Mouse (Mus musculus) neural tube, embryonic 13.5 days (tissue): ENCODE measurements at regions not wholly inside any gene's neighbourhood (a gene's known extent, or its start where the extent isn't known, plus 50 kb on each side); places are given as distances from the start of the nearest gene placed in this dataset.

ENCODE experiments used
- ATAC-seq: fragments of 200-750 bp; cut with Nextera tagmentation; 2 replicates; pipeline ENCODE4 v1.8.0; 2017; ENCODE audit warnings: low read depth, mild to moderate bottlenecking, moderate TSS enrichment, moderate library complexity
- H3K27ac ChIP-seq: fragments of 300-500 bp; sonication (generic); replicated peaks from 2 replicates; pipeline ENCODE4 v1.5.1; 2015; ENCODE audit warnings: moderate library complexity, mild to moderate bottlenecking, inconsistent platforms
- H3K27me3 ChIP-seq: fragments of 300-500 bp; sonication (generic); 2 replicates; pipeline ENCODE4 v1.6.1; 2015; ENCODE audit warnings: mild to moderate bottlenecking, inconsistent platforms
- H3K36me3 ChIP-seq: fragments of 300-500 bp; sonication (generic); 2 replicates; pipeline ENCODE4 v1.6.1; 2015; ENCODE audit warnings: mild to moderate bottlenecking, inconsistent platforms
- H3K4me1 ChIP-seq: fragments of 300-500 bp; sonication (generic); replicated peaks from 2 replicates; pipeline ENCODE4 v1.6.1; 2015; ENCODE audit warnings: inconsistent platforms
- H3K4me2 ChIP-seq: fragments of 300-500 bp; sonication (generic); 2 replicates; pipeline ENCODE4 v1.6.1; 2015; ENCODE audit warnings: inconsistent platforms, mild to moderate bottlenecking, moderate library complexity
- H3K4me3 ChIP-seq: fragments of 300-500 bp; sonication (generic); 2 replicates; pipeline ENCODE4 v1.5.1; 2015; ENCODE audit warnings: mild to moderate bottlenecking, inconsistent platforms
- H3K9ac ChIP-seq: fragments of 300-500 bp; sonication (generic); 2 replicates; pipeline ENCODE4 v1.6.1; 2015; ENCODE audit warnings: moderate library complexity, mild to moderate bottlenecking, inconsistent platforms
- H3K9me3 ChIP-seq: fragments of 300-500 bp; sonication (generic); 2 replicates; pipeline ENCODE4 v1.6.1; 2016; ENCODE audit warnings: inconsistent platforms
- WGBS: fragments of 180-500 bp; shearing (Covaris S2); methylation state at CpG from one replicate; pipeline ENCODE4 v1.1.7; 2015; 5-methylcytosine and 5-hydroxymethylcytosine counted together

DNA sequence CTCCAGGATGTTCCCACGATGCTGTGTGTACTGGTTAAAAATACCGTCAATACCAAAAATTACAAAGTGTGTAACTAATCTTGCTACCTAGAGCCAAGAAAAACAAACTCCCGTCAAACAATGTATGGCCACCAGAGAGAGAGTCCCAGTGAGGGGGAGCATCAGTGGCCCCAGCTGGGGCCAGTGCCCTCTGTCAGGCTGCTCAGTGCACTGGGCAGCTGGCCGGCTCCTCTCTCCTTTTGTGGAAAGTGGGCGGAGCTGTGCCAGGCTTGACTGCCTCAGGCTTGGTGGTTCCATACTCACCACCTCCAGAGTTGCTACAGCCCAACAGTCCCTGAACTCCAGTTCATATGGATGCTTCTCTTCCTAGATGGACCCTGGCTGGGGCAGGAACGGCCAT is 53.8 kb upstream of the Sept5 start:
- Histone ChIP-seq H3K27me3 (no peaks in the 10 kb centered on the region), H3K36me3 (no peaks in the 10 kb centered on the region), H3K4me1 (peaks cover 22% of the 10 kb centered on the region), H3K4me2 (no peak overlapping the region), H3K27ac (no peak overlapping the region), H3K9me3 (no peaks in the 10 kb centered on the region), H3K9ac (no peak overlapping the region), H3K4me3 (no peak overlapping the region)
- no peak for ATAC-seq
- WGBS, result 54% methylated on average over 6 of the region's 6 CpGs

- Histone ChIP-seq H3K9me3 (no peaks in the 10 kb centered on the region), H3K27ac (no peak overlapping the region), H3K4me3 (no peak overlapping the region), H3K36me3 (no peaks in the 10 kb centered on the region), H3K4me1 (peaks cover 22% of the 10 kb centered on the region), H3K27me3 (no peaks in the 10 kb centered on the region), H3K9ac (no peak overlapping the region), H3K4me2 (no peak overlapping the region)
- 6% methylated on average over 6 of the region's 6 CpGs for whole genome bisulfite sequencing
- peak; percentile 32; the same call in 1 of the 2 replicates for ATAC-seq
These were observed 56.4 kb upstream of the Sept5 start for GRCm38 (mm10) chr16:18686044-18686761.

DNA sequence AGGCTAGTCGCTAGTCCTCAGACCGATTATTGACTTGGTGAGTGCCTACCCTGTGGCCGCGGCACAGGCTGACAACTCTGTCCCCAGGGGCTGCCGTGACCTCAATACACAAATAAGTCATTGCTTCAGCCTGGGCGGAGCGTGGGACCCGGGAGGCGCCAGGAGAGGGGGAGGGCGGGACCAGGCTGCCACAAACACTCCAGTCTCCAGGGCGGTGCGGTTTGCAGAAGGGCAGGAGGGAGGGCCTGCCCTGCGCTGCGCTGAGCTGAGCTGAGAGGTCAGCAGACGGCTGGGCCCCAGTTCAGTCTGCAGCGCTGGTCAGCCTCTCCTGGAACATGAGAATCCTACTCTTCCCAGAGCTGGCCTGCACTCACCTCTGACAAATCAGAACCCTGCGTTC is 57.2 kb upstream of the Sept5 start:
- Histone ChIP-seq H3K9me3 (no peaks in the 10 kb centered on the region), H3K4me1 (peaks cover 22% of the 10 kb centered on the region), H3K4me2 (peak overlapping the region; percentile 56), H3K27me3 (no peaks in the 10 kb centered on the region), H3K4me3 (peak overlapping the region; percentile 20), H3K9ac (peak overlapping the region; percentile 60), H3K27ac (peak overlapping the region; percentile 76), H3K36me3 (no peaks in the 10 kb centered on the region)
- peak; percentile 91 for ATAC-seq
- WGBS, result under 1% methylated on average over 17 of the region's 17 CpGs

DNA sequence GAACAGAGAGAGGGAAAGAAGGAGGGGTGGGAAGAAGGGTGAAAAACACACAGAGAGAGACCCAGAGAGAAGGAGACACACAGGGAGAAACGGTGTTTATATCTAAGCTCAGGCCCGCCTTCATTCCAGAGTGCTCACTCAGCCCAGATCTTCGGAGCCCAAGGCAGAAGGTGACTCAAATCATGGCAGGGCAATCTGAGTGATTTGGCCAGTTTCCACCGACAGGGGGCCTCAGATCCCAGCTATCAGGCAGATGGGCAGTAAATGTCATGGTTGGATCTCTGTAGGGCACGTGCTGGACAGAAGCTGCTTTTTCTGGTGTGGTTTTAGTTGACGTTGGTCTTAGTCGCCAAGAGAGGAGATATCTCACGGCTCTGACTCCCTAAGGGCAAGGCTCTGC is 57.6 kb upstream of the Sept5 start:
- H3K4me3 ChIP-seq, result peak overlapping the region; percentile 20
- H3K4me1 ChIP-seq, result peaks cover 22% of the 10 kb centered on the region
- peak overlapping the region; percentile 56 for H3K4me2 ChIP-seq
- H3K9me3 ChIP-seq, result no peaks in the 10 kb centered on the region
- H3K36me3 ChIP-seq, result no peaks in the 10 kb centered on the region
- 5% methylated on average over 8 of the region's 8 CpGs for WGBS
- peak; percentile 64 for ATAC-seq
- no peaks in the 10 kb centered on the region for H3K27me3 ChIP-seq
- H3K27ac ChIP-seq, result peak overlapping the region; percentile 76
- H3K9ac ChIP-seq, result peak overlapping the region; percentile 60

DNA sequence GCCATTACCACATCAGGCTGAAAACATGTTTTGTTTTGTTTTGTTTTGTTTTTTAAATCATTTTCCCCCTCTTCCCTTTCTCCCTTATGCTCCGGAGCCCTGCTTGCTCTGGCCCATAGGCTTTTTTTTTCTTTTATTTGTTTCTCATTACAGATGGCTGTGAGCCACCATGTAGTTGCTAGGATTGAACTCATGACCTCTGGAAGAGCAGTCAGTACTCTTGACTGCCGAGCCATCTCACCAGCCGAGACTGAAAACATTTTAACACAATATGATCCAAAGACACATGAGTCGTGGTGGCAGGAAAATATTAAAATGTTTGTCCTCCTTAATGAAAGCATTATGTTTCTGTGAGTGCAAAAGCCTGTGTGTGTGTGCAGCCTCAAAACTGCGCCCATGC is 65.8 kb upstream of the Sept5 start:
- Histone ChIP-seq H3K27ac (no peak overlapping the region), H3K9me3 (no peaks in the 10 kb centered on the region), H3K36me3 (no peaks in the 10 kb centered on the region), H3K4me1 (peaks cover 12% of the 10 kb centered on the region), H3K27me3 (no peaks in the 10 kb centered on the region), H3K4me2 (no peak overlapping the region), H3K4me3 (no peak overlapping the region), H3K9ac (no peak overlapping the region)
- ATAC-seq, result no peak
- 73% methylated on average over 5 of the region's 5 CpGs for WGBS

- Histone ChIP-seq H3K36me3 (no peaks in the 10 kb centered on the region), H3K9ac (no peak overlapping the region), H3K4me1 (peaks cover 12% of the 10 kb centered on the region), H3K9me3 (no peaks in the 10 kb centered on the region), H3K4me3 (no peak overlapping the region), H3K27me3 (no peaks in the 10 kb centered on the region), H3K27ac (no peak overlapping the region), H3K4me2 (peak overlapping the region; percentile 15; the same call in 1 of the 2 replicates)
- ATAC-seq, result peak; percentile 86; the same call in 1 of the 2 replicates
- WGBS, result 12% methylated on average over 20 of the region's 20 CpGs
These were observed 66.5 kb upstream of the Sept5 start for GRCm38 (mm10) chr16:18696074-18696819.

DNA sequence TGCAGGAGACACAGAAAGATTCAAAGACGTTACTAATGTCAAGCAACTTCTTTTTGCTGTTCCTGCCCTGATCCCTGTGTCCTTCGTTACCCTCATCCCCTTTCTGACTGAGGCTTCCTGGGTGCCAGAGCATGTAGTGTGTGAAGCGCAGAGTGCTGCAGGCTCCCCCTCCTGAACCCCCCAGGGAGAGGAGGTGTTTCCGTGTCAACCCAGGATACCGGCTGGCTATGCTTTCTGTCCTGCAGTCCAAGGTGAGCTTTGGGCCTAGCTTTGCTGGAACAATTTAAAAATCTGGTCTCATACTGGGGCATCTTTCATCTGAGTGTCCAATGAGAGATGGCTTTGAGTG is 67.0 kb upstream of the Sept5 start:
- no peak overlapping the region for H3K4me3 ChIP-seq
- H3K27ac ChIP-seq, result no peak overlapping the region
- WGBS, result 60% methylated on average over 5 of the region's 5 CpGs
- H3K4me1 ChIP-seq, result peaks cover 12% of the 10 kb centered on the region
- no peaks in the 10 kb centered on the region for H3K27me3 ChIP-seq
- H3K36me3 ChIP-seq, result no peaks in the 10 kb centered on the region
- peak overlapping the region; percentile 15; the same call in 1 of the 2 replicates for H3K4me2 ChIP-seq
- no peak; the same call in 1 of the 2 replicates for ATAC-seq
- H3K9ac ChIP-seq, result no peak overlapping the region
- no peaks in the 10 kb centered on the region for H3K9me3 ChIP-seq

GRCm38 (mm10) chr16:18704126-18704525 is 72.5 kb upstream of the Cldn5 start:
- Histone ChIP-seq H3K9ac (no peak overlapping the region), H3K4me3 (no peak overlapping the region), H3K36me3 (no peaks in the 10 kb centered on the region), H3K27me3 (no peaks in the 10 kb centered on the region), H3K4me1 (peaks cover 16% of the 10 kb centered on the region), H3K9me3 (no peaks in the 10 kb centered on the region), H3K4me2 (no peak overlapping the region), H3K27ac (no peak overlapping the region)
- ATAC-seq, result no peak
- 58% methylated on average over 9 of the region's 9 CpGs for WGBS

- ATAC-seq, result peak; percentile 60; the same call in 1 of the 2 replicates
- H3K27ac ChIP-seq, result peak overlapping the region; percentile 49; the same call in 1 of the 2 replicates
- peaks cover 16% of the 10 kb centered on the region for H3K4me1 ChIP-seq
- H3K36me3 ChIP-seq, result no peaks in the 10 kb centered on the region
- H3K4me2 ChIP-seq, result no peak overlapping the region
- WGBS, result 30% methylated on average over 9 of the region's 9 CpGs
- no peaks in the 10 kb centered on the region for H3K9me3 ChIP-seq
- H3K4me3 ChIP-seq, result no peak overlapping the region
- no peak overlapping the region for H3K9ac ChIP-seq
- H3K27me3 ChIP-seq, result no peaks in the 10 kb centered on the region
These were observed 71.5 kb upstream of the Cldn5 start for GRCm38 (mm10) chr16:18705028-18705648.

DNA sequence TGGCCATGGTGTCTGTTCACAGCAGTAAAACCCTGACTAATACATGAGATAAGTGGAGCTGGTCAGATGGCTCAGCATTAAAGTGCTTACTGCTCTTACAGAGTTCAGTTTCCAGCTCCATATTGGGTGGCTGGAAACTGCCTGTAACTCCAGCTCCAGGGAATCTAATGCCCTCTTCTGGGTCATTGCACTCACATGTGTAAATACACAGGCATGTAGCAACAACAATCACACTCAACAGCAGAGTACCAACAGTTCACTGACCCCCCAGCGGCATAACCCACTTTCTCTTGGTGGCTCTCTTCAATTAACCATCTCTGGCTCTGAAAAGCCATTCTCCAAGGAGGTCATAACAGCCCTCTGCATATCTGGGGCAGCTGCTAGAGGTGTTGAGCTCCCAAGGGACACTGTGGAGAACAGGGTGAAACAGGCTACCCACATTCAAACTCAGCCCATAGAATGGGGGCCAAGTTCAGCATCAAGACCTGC is 65.0 kb upstream of the Cldn5 start:
- Histone ChIP-seq H3K4me1 (no peaks in the 10 kb centered on the region), H3K4me2 (no peak overlapping the region), H3K4me3 (no peak overlapping the region), H3K36me3 (no peaks in the 10 kb centered on the region), H3K27ac (no peak overlapping the region), H3K9ac (no peak overlapping the region), H3K27me3 (no peaks in the 10 kb centered on the region), H3K9me3 (no peaks in the 10 kb centered on the region)
- WGBS, result 80% methylated on average over 1 of the region's 1 CpGs
- no peak for ATAC-seq

DNA sequence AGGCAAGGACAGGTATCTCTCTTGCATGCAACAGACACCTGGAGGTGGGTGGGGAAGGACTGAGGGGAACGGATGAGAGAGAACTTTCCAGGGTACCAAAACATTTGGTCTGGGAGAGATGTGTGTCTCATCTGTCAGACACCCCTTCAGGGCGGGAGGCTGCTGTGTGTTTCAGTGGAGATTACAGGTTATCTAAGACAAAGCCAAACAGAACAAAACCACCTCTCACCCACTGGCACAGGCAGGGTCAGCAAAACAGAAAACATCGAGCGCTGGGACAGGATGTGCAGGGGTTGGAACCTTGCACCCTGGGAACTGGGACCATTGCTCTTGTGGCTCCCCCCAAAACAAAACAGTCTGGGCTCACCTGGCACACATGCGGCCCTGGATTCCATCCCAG is 63.6 kb upstream of the Cldn5 start:
- no peaks in the 10 kb centered on the region for H3K9me3 ChIP-seq
- no peak overlapping the region for H3K4me3 ChIP-seq
- no peaks in the 10 kb centered on the region for H3K27me3 ChIP-seq
- 81% methylated on average over 5 of the region's 5 CpGs for WGBS
- ATAC-seq, result no peak
- H3K36me3 ChIP-seq, result no peaks in the 10 kb centered on the region
- no peak overlapping the region for H3K4me2 ChIP-seq
- no peaks in the 10 kb centered on the region for H3K4me1 ChIP-seq
- no peak overlapping the region for H3K9ac ChIP-seq
- no peak overlapping the region for H3K27ac ChIP-seq

DNA sequence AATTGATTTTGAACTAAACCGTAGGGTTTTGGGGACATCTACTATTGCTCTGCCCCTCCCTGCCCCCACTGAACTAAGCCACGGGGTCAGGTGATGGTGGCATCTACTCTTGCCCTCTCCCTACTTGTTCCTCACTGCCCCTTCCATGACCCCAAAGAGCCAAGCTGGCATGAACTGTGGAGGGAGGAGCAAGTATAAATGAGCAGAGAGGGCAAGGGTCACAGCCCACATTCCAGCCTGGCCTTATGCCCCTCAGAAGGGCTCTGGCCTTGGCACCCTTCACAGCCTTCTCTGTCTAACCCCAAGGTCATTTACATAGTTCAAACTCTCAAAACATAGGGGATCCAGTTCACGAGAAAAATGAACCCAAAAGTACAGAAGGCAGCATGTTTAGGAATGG is 61.3 kb upstream of the Cldn5 start:
- Histone ChIP-seq H3K27ac (no peak overlapping the region), H3K4me2 (no peak overlapping the region), H3K27me3 (no peaks in the 10 kb centered on the region), H3K9ac (no peak overlapping the region), H3K4me1 (no peaks in the 10 kb centered on the region), H3K36me3 (no peaks in the 10 kb centered on the region), H3K4me3 (no peak overlapping the region), H3K9me3 (no peaks in the 10 kb centered on the region)
- WGBS, result 65% methylated on average over 3 of the region's 3 CpGs
- ATAC-seq, result no peak
